Mouse (Mus musculus): Measurements from ENCODE around the gene Gm21173. TPM values are rescaled to one million over a fixed set of nuclear protein-coding genes. Genes with fewer than 3 reads are reported as not detected.
"Not testable (repeated sequence)": the region's sequence is repeated elsewhere in the genome, so short reads cannot be mapped to it uniquely, and the experiment has no call there.

Gm21173 gene
- not detected in 2 replicates for polyA plus RNA-seq (2016; fragmentation: Nextera tagmentation; extraction: Ambion mirVana)

GRCm38 (mm10) chrY:76761300-76761699, at the start of gene Gm21173:
Gm21173 (plus strand) TSS chrY:76761600.
- H3K4me1 ChIP-seq; H3K36me3 ChIP-seq; ATAC-seq (ENCODE audit: low FRiP score, low read depth); H3K9me3 ChIP-seq; H3K27ac ChIP-seq; H3K9ac ChIP-seq; H3K4me3 ChIP-seq; H3K27me3 ChIP-seq (replicated peaks); H3K4me2 ChIP-seq (replicated peaks): not testable (repeated sequence)
- WGBS = no CpG with 5 or more reads among the region's 5 CpGs

All from neural tube, embryonic 12.5 days (tissue).